Mouse (Mus musculus): ENCODE measurements around the gene Dock1. TPM values are rescaled to one million over a fixed set of nuclear protein-coding genes. Genes with fewer than 3 reads are reported as not detected.
A peak's percentile ranks its signal among the peaks of the same experiment; 100 is the strongest.

The Dock1 gene
- polyA plus RNA-seq, 1 experiment from 2014 or later = 24.6 TPM

DNA sequence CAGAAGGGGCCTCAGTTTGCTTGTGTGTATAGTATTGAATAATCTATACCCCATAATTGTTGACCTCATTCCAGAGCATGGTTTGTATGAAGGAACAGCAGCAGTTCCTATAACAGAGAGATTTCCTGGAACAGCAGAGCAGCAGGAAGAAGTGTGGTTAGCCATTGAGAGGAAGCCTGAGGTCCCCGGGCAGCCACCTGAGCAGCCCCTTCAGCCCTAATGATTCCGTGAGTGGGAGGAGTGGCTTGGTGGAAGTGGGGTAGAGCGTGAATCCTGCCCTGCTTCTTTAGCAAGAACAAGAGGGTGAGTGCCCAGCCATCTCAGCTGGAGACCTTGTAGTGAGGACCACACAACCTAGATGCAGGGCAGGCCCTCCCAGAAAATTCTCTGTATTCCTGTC is 398.4 kb downstream of the Dock1 start:
- Histone ChIP-seq H3K79me2 (ENCODE audit: inconsistent target) (no peaks in the 10 kb centered on the region), H3K27ac (no peak overlapping the region), H3K4me3 (ENCODE audit: inconsistent target) (no peak overlapping the region), H3K36me3 (ENCODE audit: inconsistent target) (no peaks in the 10 kb centered on the region)
- 22% methylated on average over 3 of the region's 3 CpGs for WGBS (ENCODE audit: missing documents)

- WGBS (ENCODE audit: missing documents) = 93% methylated on average over 6 of the region's 6 CpGs
- Histone ChIP-seq H3K79me2 (ENCODE audit: inconsistent target) (no peaks in the 10 kb centered on the region), H3K27ac (no peak overlapping the region), H3K4me3 (ENCODE audit: inconsistent target) (no peak overlapping the region), H3K36me3 (ENCODE audit: inconsistent target) (no peaks in the 10 kb centered on the region)
These were observed 406.4 kb downstream of the Dock1 start for GRCm38 (mm10) chr7:135076904-135077303.

- Histone ChIP-seq H3K4me3 (ENCODE audit: inconsistent target) (no peak overlapping the region), H3K27ac (no peak overlapping the region), H3K36me3 (ENCODE audit: inconsistent target) (no peaks in the 10 kb centered on the region), H3K79me2 (ENCODE audit: inconsistent target) (no peaks in the 10 kb centered on the region)
- WGBS (ENCODE audit: missing documents) = 94% methylated on average over 6 of the region's 6 CpGs
These were observed 406.9 kb downstream of the Dock1 start for GRCm38 (mm10) chr7:135077340-135077739.

DNA sequence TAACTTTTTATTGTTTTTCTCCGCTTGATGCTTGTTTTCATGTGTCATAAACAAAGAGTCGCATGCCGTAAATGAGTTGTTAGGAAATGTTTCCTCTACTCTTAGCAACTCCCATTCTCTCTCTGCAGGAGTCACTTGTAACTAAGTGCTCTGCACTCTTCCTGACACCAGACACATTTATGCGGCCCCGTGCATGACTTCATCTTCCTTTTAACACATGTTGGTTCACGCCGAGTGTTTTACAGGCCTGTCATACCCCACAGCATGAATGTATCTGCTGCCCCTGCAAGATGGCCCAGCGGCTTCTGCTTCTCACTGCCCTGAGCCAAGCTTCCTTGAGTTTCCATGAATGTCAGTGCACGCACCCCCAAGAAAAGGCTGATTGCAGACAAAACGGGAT is 407.4 kb downstream of the Dock1 start:
- Histone ChIP-seq H3K36me3 (ENCODE audit: inconsistent target) (no peaks in the 10 kb centered on the region), H3K27ac (no peak overlapping the region), H3K79me2 (ENCODE audit: inconsistent target) (no peaks in the 10 kb centered on the region), H3K4me3 (ENCODE audit: inconsistent target) (no peak overlapping the region)
- WGBS (ENCODE audit: missing documents) = 92% methylated on average over 10 of the region's 10 CpGs

DNA sequence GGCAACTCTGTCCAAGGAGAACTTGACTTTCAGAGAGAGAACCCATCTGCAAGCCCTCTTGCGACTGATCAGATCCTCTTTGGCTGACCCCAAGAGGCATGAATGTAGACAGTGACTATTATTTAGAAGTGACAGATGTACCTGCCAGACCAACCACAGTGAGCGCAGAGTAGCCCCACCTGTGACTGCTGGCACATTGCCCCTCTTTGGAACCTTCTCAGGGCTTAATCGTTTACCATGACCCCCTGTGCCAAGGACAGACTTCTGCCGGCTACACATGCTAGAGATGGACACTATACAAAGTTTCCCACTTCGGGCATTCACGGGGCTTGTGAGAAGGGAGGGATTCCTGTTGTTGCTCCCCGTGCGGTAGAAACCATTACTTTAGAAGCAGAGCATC is 413.0 kb downstream of the Dock1 start:
- 98% methylated on average over 8 of the region's 8 CpGs for WGBS (ENCODE audit: missing documents)
- H3K4me3 ChIP-seq (ENCODE audit: inconsistent target) = no peak overlapping the region
- no peak overlapping the region for H3K27ac ChIP-seq

DNA sequence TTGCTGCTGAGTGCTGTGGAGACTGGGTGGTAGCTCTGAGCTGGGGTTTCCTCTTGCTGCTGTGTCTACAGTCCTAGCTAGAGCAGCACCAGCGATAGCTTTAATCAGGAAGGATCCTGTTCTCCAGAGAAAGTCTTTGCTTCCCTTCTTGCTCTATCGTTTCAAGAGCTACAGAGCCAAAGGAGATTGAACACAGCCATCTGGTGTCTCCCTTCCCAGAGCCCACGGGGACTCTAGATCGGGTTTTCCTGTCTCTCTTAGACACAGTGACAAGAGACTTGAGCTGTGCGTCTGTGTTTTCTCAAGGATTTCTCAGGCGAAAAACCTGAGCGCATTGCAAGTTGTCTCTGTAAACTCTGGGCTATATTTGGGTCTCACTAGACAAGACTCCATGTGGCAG is 413.6 kb downstream of the Dock1 start:
- Histone ChIP-seq H3K27ac (no peak overlapping the region), H3K36me3 (ENCODE audit: inconsistent target) (no peaks in the 10 kb centered on the region; the same call in 1 of the 2 replicates), H3K79me2 (ENCODE audit: inconsistent target) (no peaks in the 10 kb centered on the region), H3K4me3 (ENCODE audit: inconsistent target) (no peak overlapping the region)
- 92% methylated on average over 7 of the region's 7 CpGs for WGBS (ENCODE audit: missing documents)

More for the DNA sequence above, 413.0 kb downstream of the Dock1 start:
- Histone ChIP-seq H3K36me3 (ENCODE audit: inconsistent target) (no peaks in the 10 kb centered on the region; the same call in 1 of the 2 replicates), H3K79me2 (ENCODE audit: inconsistent target) (no peaks in the 10 kb centered on the region)

DNA sequence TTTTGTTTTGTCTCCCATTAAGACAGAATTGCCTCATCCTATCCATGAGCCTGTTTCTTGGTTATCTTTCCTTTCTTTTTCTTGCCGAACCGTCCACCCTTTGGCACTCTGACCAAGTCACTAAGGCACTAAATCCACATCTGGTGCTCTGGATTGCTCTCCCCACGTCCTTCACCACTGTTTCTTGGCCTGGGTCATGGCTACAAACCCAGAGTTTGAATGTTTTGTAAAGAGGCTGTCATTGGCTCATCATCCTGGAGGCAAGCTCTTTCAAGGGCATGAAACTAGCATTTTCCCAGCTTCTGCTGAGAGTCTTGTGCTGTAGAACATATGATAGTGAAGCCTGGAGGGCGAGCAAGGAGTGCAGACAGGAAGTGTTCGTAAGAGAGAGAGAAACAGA is 416.1 kb downstream of the Dock1 start:
- H3K4me3 ChIP-seq (ENCODE audit: inconsistent target) = no peak overlapping the region

DNA sequence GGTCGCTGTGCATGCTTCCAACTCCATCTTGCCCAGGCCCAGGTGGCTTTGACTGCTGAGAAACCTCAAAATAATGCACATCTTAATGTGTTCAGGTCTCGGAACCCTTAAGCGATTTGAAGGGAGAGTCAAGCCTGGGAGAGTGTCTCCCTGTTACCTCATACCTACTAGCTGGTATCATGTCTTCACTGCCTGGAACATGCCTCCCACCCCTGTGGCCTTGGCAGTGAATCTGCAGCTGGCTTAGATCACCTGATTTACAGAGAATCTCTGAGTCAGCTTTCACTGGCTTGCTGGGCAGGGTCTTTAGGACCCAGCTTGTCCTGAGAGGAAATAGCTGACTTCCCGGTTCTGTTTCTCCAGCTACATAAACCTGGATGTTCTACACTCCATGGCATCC is 419.2 kb downstream of the Dock1 start:
- Histone ChIP-seq H3K27ac (no peak overlapping the region), H3K36me3 (ENCODE audit: inconsistent target) (no peaks in the 10 kb centered on the region), H3K79me2 (ENCODE audit: inconsistent target) (no peaks in the 10 kb centered on the region), H3K4me3 (ENCODE audit: inconsistent target) (no peak overlapping the region)
- 89% methylated on average over 3 of the region's 4 CpGs for WGBS (ENCODE audit: missing documents)

More for the DNA sequence above, 416.1 kb downstream of the Dock1 start:
- no peak overlapping the region for H3K27ac ChIP-seq
- WGBS (ENCODE audit: missing documents) = 86% methylated on average over 5 of the region's 5 CpGs
- H3K79me2 ChIP-seq (ENCODE audit: inconsistent target) = no peaks in the 10 kb centered on the region
- H3K36me3 ChIP-seq (ENCODE audit: inconsistent target) = no peaks in the 10 kb centered on the region; the same call in 1 of the 2 replicates

DNA sequence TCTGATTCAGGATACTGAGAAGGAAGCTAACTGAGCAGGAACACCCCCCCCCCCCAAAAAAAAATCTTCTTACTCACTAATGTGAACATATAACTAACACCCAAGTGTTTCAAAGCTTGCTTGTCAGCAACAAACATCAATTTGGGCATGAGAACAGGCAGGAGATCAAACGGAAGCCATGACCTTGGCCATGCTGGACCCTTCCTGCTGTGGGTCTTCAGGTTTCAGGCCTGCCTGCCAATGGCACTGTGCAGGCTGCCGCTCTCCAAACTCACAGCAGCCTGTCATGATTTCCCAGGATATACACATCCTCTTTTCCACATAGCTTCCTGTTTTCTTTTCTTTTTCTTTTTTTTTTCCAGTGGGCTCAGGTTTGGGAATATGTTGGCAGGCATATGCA is 423.4 kb downstream of the Dock1 start:
- Histone ChIP-seq H3K79me2 (ENCODE audit: inconsistent target) (no peaks in the 10 kb centered on the region), H3K27ac (no peak overlapping the region), H3K36me3 (ENCODE audit: inconsistent target) (no peaks in the 10 kb centered on the region), H3K4me3 (ENCODE audit: inconsistent target) (no peak overlapping the region)
- WGBS (ENCODE audit: missing documents) = 100% methylated on average over 2 of the region's 2 CpGs

DNA sequence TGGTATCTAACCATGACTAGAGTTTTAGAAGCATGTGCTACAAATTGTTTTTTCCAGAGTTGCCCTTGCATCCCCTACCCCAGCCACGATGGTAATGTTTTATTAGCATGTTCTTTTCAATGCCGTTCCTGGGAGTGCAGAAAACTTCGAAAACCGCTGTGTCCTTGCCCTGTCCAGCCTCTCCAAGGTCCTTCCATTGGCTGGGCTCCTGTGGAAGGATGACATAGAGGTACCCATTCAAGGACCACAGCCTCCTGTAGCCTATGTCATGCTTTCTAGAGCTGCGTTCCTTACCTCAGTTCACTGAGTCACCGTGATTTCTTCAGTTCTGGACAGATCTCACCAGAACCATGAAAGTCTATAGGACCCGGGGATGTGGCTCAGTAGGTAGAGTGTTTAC is 431.5 kb downstream of the Dock1 start:
- WGBS (ENCODE audit: missing documents) = 95% methylated on average over 7 of the region's 7 CpGs
- H3K36me3 ChIP-seq (ENCODE audit: inconsistent target) = no peaks in the 10 kb centered on the region
- no peak overlapping the region for H3K27ac ChIP-seq
- H3K4me3 ChIP-seq (ENCODE audit: inconsistent target) = no peak overlapping the region
- no peaks in the 10 kb centered on the region for H3K79me2 ChIP-seq (ENCODE audit: inconsistent target)

DNA sequence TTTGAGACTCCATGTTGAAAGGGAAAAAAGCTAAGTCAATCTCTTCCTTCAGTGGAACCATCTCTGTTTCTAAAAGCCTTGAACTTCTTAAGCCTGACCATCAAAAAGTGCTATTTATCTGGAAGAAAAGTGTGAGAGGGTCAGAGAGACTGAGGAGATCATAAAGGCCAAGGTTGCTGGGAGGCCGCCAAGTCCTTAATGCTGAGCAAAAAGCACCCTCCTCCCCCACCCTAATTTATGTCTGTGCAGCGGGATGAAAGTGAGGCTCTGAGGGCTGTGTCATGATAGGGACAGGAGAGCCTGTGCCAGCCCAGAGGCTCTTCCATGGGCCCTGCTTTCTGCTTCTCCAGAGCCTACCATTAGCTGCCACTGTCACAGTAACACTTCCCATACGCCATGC is 436.1 kb downstream of the Dock1 start:
- H3K27ac ChIP-seq = no peak overlapping the region
- H3K79me2 ChIP-seq (ENCODE audit: inconsistent target) = no peaks in the 10 kb centered on the region
- no peak overlapping the region for H3K4me3 ChIP-seq (ENCODE audit: inconsistent target)
- no peaks in the 10 kb centered on the region; the same call in 1 of the 2 replicates for H3K36me3 ChIP-seq (ENCODE audit: inconsistent target)
- 89% methylated on average over 3 of the region's 3 CpGs for WGBS (ENCODE audit: missing documents)

DNA sequence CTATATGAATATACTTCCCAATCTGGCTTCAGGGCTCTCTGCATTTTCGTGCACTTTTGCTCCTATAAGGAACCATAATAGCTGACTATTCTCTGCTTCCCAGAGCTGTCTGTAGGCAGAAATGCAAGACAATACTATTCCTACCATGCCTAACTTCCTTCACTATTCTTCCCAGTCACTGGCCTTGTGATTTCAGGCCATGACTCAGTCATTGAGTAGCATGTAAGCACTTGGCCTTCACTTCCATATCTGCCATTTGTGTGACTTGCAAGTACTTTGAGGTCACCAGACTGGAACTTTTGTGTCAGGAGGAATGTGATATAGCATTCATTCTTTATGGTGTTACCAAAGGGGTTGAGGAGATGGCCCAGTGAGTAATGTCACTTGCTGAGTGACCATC is 439.9 kb downstream of the Dock1 start:
- H3K4me3 ChIP-seq (ENCODE audit: inconsistent target) = no peak overlapping the region

GRCm38 (mm10) chr7:135125296-135126065 is 455.0 kb downstream of the Dock1 start:
- no peaks in the 10 kb centered on the region for H3K36me3 ChIP-seq (ENCODE audit: inconsistent target)
- no peak overlapping the region for H3K4me3 ChIP-seq (ENCODE audit: inconsistent target)
- 97% methylated on average over 10 of the region's 10 CpGs for WGBS (ENCODE audit: missing documents)

More for the DNA sequence above, 439.9 kb downstream of the Dock1 start:
- Histone ChIP-seq H3K27ac (peak overlapping the region; percentile 27), H3K36me3 (ENCODE audit: inconsistent target) (no peaks in the 10 kb centered on the region; the same call in 1 of the 2 replicates), H3K79me2 (ENCODE audit: inconsistent target) (no peaks in the 10 kb centered on the region)
- WGBS (ENCODE audit: missing documents) = 93% methylated on average over 1 of the region's 1 CpGs

GRCm38 (mm10) chr7:135132461-135132860 is 462.0 kb downstream of the Dock1 start:
- WGBS (ENCODE audit: missing documents) = 100% methylated on average over 2 of the region's 4 CpGs
- Histone ChIP-seq H3K4me3 (ENCODE audit: inconsistent target) (no peak overlapping the region), H3K27ac (no peak overlapping the region)

More at GRCm38 (mm10) chr7:135125296-135126065, 455.0 kb downstream of the Dock1 start:
- Histone ChIP-seq H3K27ac (no peak overlapping the region), H3K79me2 (ENCODE audit: inconsistent target) (no peaks in the 10 kb centered on the region)

DNA sequence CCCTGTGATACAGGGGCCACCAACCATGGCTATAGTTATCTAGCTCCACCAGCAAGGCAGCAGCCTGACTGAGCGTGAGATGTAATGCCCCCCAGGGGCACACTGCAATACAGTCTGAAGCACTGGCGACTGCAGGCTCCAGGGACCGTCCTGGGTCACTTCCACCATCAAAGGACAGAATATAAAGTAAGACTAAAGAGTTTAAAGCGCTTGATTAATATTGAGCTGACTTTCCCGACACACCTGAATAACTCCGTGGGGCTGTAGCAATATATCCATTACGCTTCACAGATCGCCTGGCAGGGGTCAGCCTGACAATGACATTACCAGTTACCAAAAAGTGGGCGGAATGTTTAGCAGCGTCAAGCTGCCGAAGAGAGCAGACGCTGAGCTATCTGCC is 464.2 kb downstream of the Dock1 start:
- Histone ChIP-seq H3K27ac (no peak overlapping the region), H3K4me3 (ENCODE audit: inconsistent target) (no peak overlapping the region), H3K36me3 (ENCODE audit: inconsistent target) (peaks cover 8% of the 10 kb centered on the region), H3K79me2 (ENCODE audit: inconsistent target) (no peaks in the 10 kb centered on the region)
- 95% methylated on average over 12 of the region's 12 CpGs for WGBS (ENCODE audit: missing documents)

More at GRCm38 (mm10) chr7:135132461-135132860, 462.0 kb downstream of the Dock1 start:
- Histone ChIP-seq H3K36me3 (ENCODE audit: inconsistent target) (peaks cover 8% of the 10 kb centered on the region), H3K79me2 (ENCODE audit: inconsistent target) (no peaks in the 10 kb centered on the region)
